Mouse (Mus musculus) C2C12 (cell line): ENCODE data around the gene Med21.

Experiments used
- CTCF ChIP-seq: IDR thresholded peaks from one replicate; pipeline ENCODE4 v1.5.1; 2011; ENCODE audit not compliant: control insufficient read depth, insufficient read depth, insufficient read length
- FOSL1 ChIP-seq: IDR thresholded peaks from one replicate; pipeline ENCODE4 v1.8.0; 2011; ENCODE audit warnings: mild to moderate bottlenecking, low read length; ENCODE audit not compliant: poor library complexity, insufficient read depth, severe bottlenecking
- MAX ChIP-seq: IDR thresholded peaks from one replicate; pipeline ENCODE4 v1.6.1; 2011; ENCODE audit warnings: mild to moderate bottlenecking, control low read depth
- MYOD1 ChIP-seq: IDR thresholded peaks from one replicate; pipeline ENCODE4 v1.6.1; 2011; ENCODE audit warnings: low read depth; ENCODE audit not compliant: control insufficient read depth, insufficient read length
- MYOG ChIP-seq: IDR thresholded peaks from one replicate; pipeline ENCODE4 v1.6.1; 2011; ENCODE audit not compliant: control insufficient read depth, insufficient read length; ENCODE audit errors: extremely low read depth
- USF1 ChIP-seq: IDR thresholded peaks from one replicate; pipeline ENCODE4 v1.6.1; 2011; ENCODE audit warnings: low read depth, mild to moderate bottlenecking, control low read depth, moderate library complexity

DNA sequence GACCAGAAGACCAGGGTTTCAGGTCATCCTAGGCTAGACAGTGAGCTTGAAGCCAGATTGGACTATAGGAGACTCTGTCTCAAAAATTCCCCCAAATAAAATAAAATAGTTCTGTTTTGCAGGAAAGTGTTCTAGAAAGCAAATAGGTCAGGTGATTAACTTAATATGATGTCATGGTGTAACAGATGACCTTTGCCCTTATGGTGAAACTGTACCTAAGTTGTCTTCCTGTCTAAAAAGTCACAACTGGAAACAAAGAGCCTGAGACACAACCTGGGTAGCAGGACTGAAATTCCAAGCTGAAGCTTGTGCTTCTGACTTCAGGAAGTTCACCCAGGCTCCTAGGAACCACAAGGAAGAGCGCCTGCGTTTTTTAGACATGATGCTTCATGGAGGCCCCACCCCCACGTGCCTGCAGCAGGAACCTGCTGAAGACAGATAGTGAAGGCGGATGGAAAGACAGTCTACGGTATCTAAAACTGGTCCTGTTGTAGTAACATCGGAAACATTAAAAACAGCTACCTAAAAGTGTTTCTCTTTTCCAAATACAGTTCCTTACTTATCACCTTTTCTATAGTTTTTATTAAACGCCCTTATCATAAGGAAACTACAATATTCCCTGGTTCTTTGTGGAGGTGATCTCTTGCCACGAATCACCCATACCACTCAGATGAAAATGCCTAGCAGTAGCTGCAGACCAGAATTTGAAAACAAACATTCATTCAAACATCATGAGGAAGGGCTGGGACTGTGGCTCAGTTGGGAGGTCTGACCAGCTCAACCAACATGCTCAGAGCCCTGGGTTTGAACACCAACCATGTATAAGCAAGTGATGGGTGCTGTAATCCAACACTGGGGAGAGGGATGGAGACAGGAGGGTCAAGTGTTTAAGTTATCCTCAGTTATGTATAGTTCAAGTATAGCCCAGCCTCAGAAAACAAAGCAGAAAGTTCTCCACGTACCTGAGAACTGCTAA lies 12.3 kb upstream of the Med21 start:
- TF ChIP-seq CTCF (no peak), MAX (no peak), FOSL1 (no peak), MYOD1 (no peak), USF1 (no peak), MYOG (no peak)
